Mouse (Mus musculus) layer of hippocampus, postnatal 14 days (tissue): ENCODE results near the gene Cfh. TPM values are rescaled to one million over a fixed set of nuclear protein-coding genes. Genes with fewer than 3 reads are reported as not detected.
"Not testable (repeated sequence)": the region's sequence is repeated elsewhere in the genome, so short reads cannot be mapped to it uniquely, and the experiment has no call there.

Experiments used
- DNase-seq, 2 experiments: peaks; one replicate each; pipeline ENCODE4 v3.0.0; 2021 to 2022; ENCODE audit warnings: low spot score in 2 of 2, mixed read lengths in 1 of 2
- long read RNA-seq, 2 experiments: library from polyadenylated mRNA; stranded (forward); transcript quantifications; one replicate each; pipeline ENCODE4 v2.0.0; 2021
- total RNA-seq, 2 experiments: library from RNA; stranded (reverse); gene quantifications; 2 replicates each; pipeline ENCODE4 v1.2.3; 2021

Gene Cfh
- 10 to 100 TPM; 11.8 to 16.7 TPM for total RNA-seq
- long read RNA-seq, experiment 1, full-length matches to known transcripts: 1 of 3 reads
- long read RNA-seq, experiment 1, partial matches to known transcripts: 0 of 3 reads
- long read RNA-seq, experiment 1, other reads (novel, unspliced or antisense): 2 of 3 reads
- long read RNA-seq, experiment 2, full-length matches to known transcripts: 1 of 7 reads
- long read RNA-seq, experiment 2, partial matches to known transcripts: 1 of 7 reads
- long read RNA-seq, experiment 2, other reads (novel, unspliced or antisense): 5 of 7 reads

GRCm38 (mm10) chr1:140183664-140184063, at the start of gene Cfh:
Cfh (minus strand) TSS chr1:140183764.
- DNase-seq: not testable (repeated sequence)

- DNase-seq: no peak
Observed at GRCm38 (mm10) chr1:140226673-140227072, 43.1 kb upstream of the Cfh start.

- no peak for DNase-seq
Observed at GRCm38 (mm10) chr1:140225221-140225620, 41.7 kb upstream of the Cfh start.

GRCm38 (mm10) chr1:140205329-140205728, 21.8 kb upstream of the Cfh start:
- no peak for DNase-seq

GRCm38 (mm10) chr1:140188500-140188899, 4.9 kb upstream of the Cfh start:
- not testable (repeated sequence) for DNase-seq

GRCm38 (mm10) chr1:140183208-140183607, 356 bp downstream of the Cfh start:
- DNase-seq: peak in 1 of 2 experiments; percentile 22

- no peak for DNase-seq
Observed at GRCm38 (mm10) chr1:140180125-140180524, 3.4 kb downstream of the Cfh start.

- DNase-seq: no peak
Observed at GRCm38 (mm10) chr1:140175442-140175841, 8.1 kb downstream of the Cfh start.

- peak in 1 of 2 experiments; percentile 49 for DNase-seq
Observed at GRCm38 (mm10) chr1:140171581-140172154, 11.9 kb downstream of the Cfh start.

GRCm38 (mm10) chr1:140158970-140159369, 24.6 kb downstream of the Cfh start:
- DNase-seq: no peak

GRCm38 (mm10) chr1:140069471-140069870, 114.1 kb downstream of the Cfh start:
- DNase-seq: no peak

Other genes with a start within 250 kb of the Cfh start
- gene Kcnt2, start 62.4 kb upstream of the Cfh start, total RNA-seq: 10 to 100 TPM; 28.3 to 31.5 TPM